Comparison of ENCODE assay signal across 22 mouse cellular contexts in genomic region chr9:35290417-35290816, GRCm38 (mm10). TPM values are rescaled to one million over a fixed set of nuclear protein-coding genes. Genes with fewer than 3 reads are reported as not detected.
DNase-seq lines count a peak whose midpoint lies in the region; ATAC-seq and TF ChIP-seq lines count a peak whose summit lies in the region.
"Had no signal": no experiment of that assay in that cellular context is flagged by ENCODE, and none has a peak within 500 bp of the region (broad histone marks: within the 10 kb centered on the region; RNA-seq: fewer than 3 reads in every experiment).

No protein-coding gene starts in this region.

- ATAC-seq in intestine, embryonic 16.5 days, result peak; percentile 83
- no peak for ATAC-seq in kidney, embryonic 16.5 days (ENCODE audit: low FRiP score, low TSS enrichment)
- ATAC-seq: hindbrain, embryonic 16.5 days; Patski had no signal

- no peaks in the 10 kb centered on the region for H3K36me3 ChIP-seq in heart, embryonic 10.5 days
- H3K36me3 ChIP-seq in intestine, embryonic 16.5 days (ENCODE audit: control insufficient read depth, insufficient read depth, low read length), result no peaks in the 10 kb centered on the region
- H3K36me3 ChIP-seq in small intestine, adult 2 months (ENCODE audit: control insufficient read depth, insufficient read depth, low read length), result no peaks in the 10 kb centered on the region
- no peaks in the 10 kb centered on the region for H3K36me3 ChIP-seq in kidney, embryonic 16.5 days (ENCODE audit: insufficient read depth, low read length)
- H3K36me3 ChIP-seq: G1E; heart, embryonic 12.5 days; heart, embryonic 15.5 days; hindbrain, embryonic 10.5 days; hindbrain, embryonic 13.5 days had no signal

- no peak overlapping the region for H3K9ac ChIP-seq in intestine, embryonic 16.5 days (ENCODE audit: low read depth, low read length)
- no peak overlapping the region for H3K9ac ChIP-seq in kidney, embryonic 16.5 days (replicated peaks; ENCODE audit: low read length)
- H3K9ac ChIP-seq: heart, embryonic 12.5 days; heart, embryonic 15.5 days; hindbrain, embryonic 13.5 days had no signal

- peaks cover 9% of the 10 kb centered on the region; the same call in 1 of the 2 replicates for H3K4me1 ChIP-seq in heart, embryonic 10.5 days
- H3K4me1 ChIP-seq in intestine, embryonic 16.5 days (ENCODE audit: control insufficient read depth, insufficient read depth, low read length), result peaks cover 6% of the 10 kb centered on the region; the same call in 1 of the 2 replicates
- peaks cover 17% of the 10 kb centered on the region for H3K4me1 ChIP-seq in small intestine, adult 2 months (ENCODE audit: control insufficient read depth, insufficient read depth, insufficient read length, low read length)
- H3K4me1 ChIP-seq in kidney, embryonic 16.5 days (ENCODE audit: insufficient read depth, low read length), result no peaks in the 10 kb centered on the region
- H3K4me1 ChIP-seq: hindbrain, embryonic 13.5 days had no signal

- peak; percentile 53 for DNase-seq in heart, embryonic 10.5 days (ENCODE audit: low spot score)
- no peak for DNase-seq in heart, adult 8-10 months (ENCODE audit: low spot score)
- DNase-seq in gastrocnemius, postnatal 25 days, result no peak
- DNase-seq: adrenal gland, postnatal 10 days; adrenal gland, postnatal 36 days; B cell, adult 2 months; cerebellum, adult 18-20 months; cerebellum, adult 9-10 months; cerebellum, postnatal 14 days; gastrocnemius, postnatal 36 days had no signal

- H3K27me3 ChIP-seq in heart, embryonic 10.5 days (ENCODE audit: insufficient read depth, poor library complexity, severe bottlenecking), result 0 out of 2 replicates have a peak, but pooled peaks cover 13% of the 10 kb centered on the region
- H3K27me3 ChIP-seq in intestine, embryonic 16.5 days (replicated peaks; ENCODE audit: control insufficient read depth, insufficient read depth, low read length), result no peaks in the 10 kb centered on the region
- no peaks in the 10 kb centered on the region for H3K27me3 ChIP-seq in small intestine, adult 2 months (ENCODE audit: control insufficient read depth, insufficient read depth, low read length)
- no peaks in the 10 kb centered on the region; the same call in 1 of the 2 replicates for H3K27me3 ChIP-seq in kidney, embryonic 16.5 days (ENCODE audit: insufficient read depth, low read length)
- H3K27me3 ChIP-seq: CH12.LX; heart, embryonic 15.5 days; Patski had no signal

- H3K9me3 ChIP-seq in heart, embryonic 10.5 days, result no peaks in the 10 kb centered on the region
- H3K9me3 ChIP-seq in intestine, embryonic 16.5 days (ENCODE audit: control insufficient read depth, low read length), result no peaks in the 10 kb centered on the region
- H3K9me3 ChIP-seq in kidney, embryonic 16.5 days (ENCODE audit: low read length), result no peaks in the 10 kb centered on the region
- H3K9me3 ChIP-seq: G1E; heart, embryonic 12.5 days; heart, embryonic 15.5 days; hindbrain, embryonic 10.5 days; hindbrain, embryonic 13.5 days had no signal

- no peak for TF ChIP-seq CTCF in small intestine, adult 2 months (IDR thresholded peaks at IDR 0.05; ENCODE audit: extremely low read depth, insufficient read length, insufficient replicate concordance, low read depth, low read length)

- H3K4me3 ChIP-seq in heart, embryonic 10.5 days, result no peak overlapping the region
- H3K4me3 ChIP-seq in intestine, embryonic 16.5 days (ENCODE audit: low read length), result no peak overlapping the region
- no peak overlapping the region for H3K4me3 ChIP-seq in small intestine, adult 2 months (ENCODE audit: low read depth, low read length)
- no peak overlapping the region for H3K4me3 ChIP-seq in kidney, embryonic 16.5 days (ENCODE audit: low read length)
- H3K4me3 ChIP-seq: heart, adult 2 months; heart, embryonic 12.5 days; heart, embryonic 15.5 days; hindbrain, embryonic 10.5 days; hindbrain, embryonic 13.5 days had no signal

- 82% methylated on average over 3 of the region's 3 CpGs for WGBS in heart, embryonic 10.5 days
- 79% methylated on average over 3 of the region's 3 CpGs for WGBS in intestine, embryonic 16.5 days
- WGBS in small intestine, adult 2 months, result 51% methylated on average over 3 of the region's 3 CpGs
- 97% methylated on average over 3 of the region's 3 CpGs for WGBS in kidney, embryonic 16.5 days

- peak overlapping the region; percentile 20; the same call in 1 of the 2 replicates for H3K4me2 ChIP-seq in intestine, embryonic 16.5 days (ENCODE audit: low read depth, low read length)
- H3K4me2 ChIP-seq in kidney, embryonic 16.5 days (replicated peaks; ENCODE audit: low read depth, low read length), result no peak overlapping the region
- H3K4me2 ChIP-seq: heart, embryonic 12.5 days; heart, embryonic 15.5 days; hindbrain, embryonic 13.5 days had no signal

- no peak for TF ChIP-seq POLR2A in small intestine, adult 2 months (IDR thresholded peaks at IDR 0.05; ENCODE audit: low read depth, low read length)

- H3K27ac ChIP-seq in heart, embryonic 10.5 days, result no peak overlapping the region
- H3K27ac ChIP-seq in intestine, embryonic 16.5 days (ENCODE audit: low read length), result 0 out of 2 replicates have a peak overlapping the region, but pooled peaks have one; percentile 35
- peak overlapping the region; percentile 97 for H3K27ac ChIP-seq in small intestine, adult 2 months (ENCODE audit: insufficient read depth, low read depth, low read length)
- no peak overlapping the region for H3K27ac ChIP-seq in kidney, embryonic 16.5 days (ENCODE audit: low read length)
- H3K27ac ChIP-seq: heart, adult 2 months; heart, embryonic 15.5 days; hindbrain, embryonic 10.5 days; hindbrain, embryonic 13.5 days had no signal

RNA-seq across cellular contexts. Expression of gene Rpusd4, which starts 22.8 kb away (rescaled TPM):
- 23.8 and 26.5 TPM in 2 replicates for polyA plus RNA-seq in heart, embryonic 10.5 days (2016; fragmentation: Nextera tagmentation; extraction: Ambion mirVana)
- 10 to 100 TPM; 12.7 to 14.5 (median 13.7) TPM for total RNA-seq in heart, adult 8-10 months (2022)
- polyA plus RNA-seq in intestine, embryonic 16.5 days (2015; fragmentation: Nextera tagmentation; extraction: Ambion mirVana), result 30.8 and 36.2 TPM in 2 replicates
- 2.9 and 3.8 TPM in 2 replicates for polyA plus RNA-seq in small intestine, adult 2 months (2012; rRNA removed)
- 33.5 and 33.7 TPM in 2 replicates for polyA plus RNA-seq in kidney, embryonic 16.5 days (2015; fragmentation: Nextera tagmentation; extraction: Ambion mirVana)
- 1 to 10 TPM; 6.0 to 6.4 TPM for total RNA-seq in gastrocnemius, postnatal 25 days (2021)

RNA-seq across cellular contexts. Expression of gene Fam118b, which starts 22.8 kb away (rescaled TPM):
- 31.1 and 40.9 TPM in 2 replicates for polyA plus RNA-seq in heart, embryonic 10.5 days (2016; fragmentation: Nextera tagmentation; extraction: Ambion mirVana)
- total RNA-seq in heart, adult 8-10 months (2022), result 10 to 100 TPM; 13.6 to 17.4 (median 14.5) TPM
- polyA plus RNA-seq in intestine, embryonic 16.5 days (2015; fragmentation: Nextera tagmentation; extraction: Ambion mirVana), result 58.2 and 58.9 TPM in 2 replicates
- polyA plus RNA-seq in small intestine, adult 2 months (2012; rRNA removed), result 10.8 and 17.2 TPM in 2 replicates
- 36.3 and 39.8 TPM in 2 replicates for polyA plus RNA-seq in kidney, embryonic 16.5 days (2015; fragmentation: Nextera tagmentation; extraction: Ambion mirVana)
- 10 to 100 TPM; 15.9 to 21.7 TPM for total RNA-seq in gastrocnemius, postnatal 25 days (2021)

Comparison
In these comparisons a context has a peak if more than half of its experiments do, and no peak if none do; other contexts are left out.
1. H3K27ac ChIP-seq: peak in intestine, embryonic 16.5 days (single experiment) and small intestine, adult 2 months (single experiment); none in heart, embryonic 10.5 days (single experiment) and kidney, embryonic 16.5 days (single experiment).